Mouse (Mus musculus) hindbrain, embryonic 12.5 days (tissue): Measurements from ENCODE around the gene Usp32. TPM values are rescaled to one million over a fixed set of nuclear protein-coding genes. Genes with fewer than 3 reads are reported as not detected.

Experiments
- ATAC-seq: fragments of 200-750 bp; cut with Nextera tagmentation; 2 replicates; pipeline ENCODE4 v1.8.0; 2017; ENCODE audit warnings: moderate TSS enrichment; ENCODE audit not compliant: low FRiP score
- H3K27ac ChIP-seq: fragments of 300-500 bp; sonication (generic); 2 replicates; pipeline ENCODE4 v1.5.1; 2016; ENCODE audit warnings: mild to moderate bottlenecking
- H3K27me3 ChIP-seq: fragments of 300-500 bp; sonication (generic); 2 replicates; pipeline ENCODE4 v1.6.1; 2016; ENCODE audit warnings: mild to moderate bottlenecking
- H3K36me3 ChIP-seq: fragments of 300-500 bp; sonication (generic); 2 replicates; pipeline ENCODE4 v1.6.1; 2016; ENCODE audit warnings: mild to moderate bottlenecking
- H3K4me1 ChIP-seq: fragments of 300-500 bp; sonication (generic); 2 replicates; pipeline ENCODE4 v1.6.1; 2016
- H3K4me2 ChIP-seq: fragments of 300-500 bp; sonication (generic); replicated peaks from 2 replicates; pipeline ENCODE4 v1.6.1; 2016; ENCODE audit warnings: mild to moderate bottlenecking
- H3K4me3 ChIP-seq: fragments of 300-500 bp; sonication (generic); 2 replicates; pipeline ENCODE4 v1.5.1; 2016; ENCODE audit warnings: mild to moderate bottlenecking
- H3K9ac ChIP-seq: fragments of 300-500 bp; sonication (generic); 2 replicates; pipeline ENCODE4 v1.6.1; 2016; ENCODE audit warnings: mild to moderate bottlenecking, moderate library complexity
- H3K9me3 ChIP-seq: fragments of 300-500 bp; sonication (generic); replicated peaks from 2 replicates; pipeline ENCODE4 v1.6.1; 2016; ENCODE audit warnings: mild to moderate bottlenecking
- WGBS: fragments of 180-500 bp; shearing (Covaris S2); methylation state at CpG from one replicate; pipeline ENCODE4 v1.1.7; 2016; 5-methylcytosine and 5-hydroxymethylcytosine counted together
- polyA plus RNA-seq: library from polyadenylated mRNA; unstranded; fragments of >200 nt; fragmentation: Nextera tagmentation; extraction: Ambion mirVana; gene quantifications from 2 replicates; pipeline ENCODE4 v1.2.1, GENCODE M21; 2016

Gene Usp32
- polyA plus RNA-seq, 1 experiment from 2014 or later = 11.4 TPM

DNA sequence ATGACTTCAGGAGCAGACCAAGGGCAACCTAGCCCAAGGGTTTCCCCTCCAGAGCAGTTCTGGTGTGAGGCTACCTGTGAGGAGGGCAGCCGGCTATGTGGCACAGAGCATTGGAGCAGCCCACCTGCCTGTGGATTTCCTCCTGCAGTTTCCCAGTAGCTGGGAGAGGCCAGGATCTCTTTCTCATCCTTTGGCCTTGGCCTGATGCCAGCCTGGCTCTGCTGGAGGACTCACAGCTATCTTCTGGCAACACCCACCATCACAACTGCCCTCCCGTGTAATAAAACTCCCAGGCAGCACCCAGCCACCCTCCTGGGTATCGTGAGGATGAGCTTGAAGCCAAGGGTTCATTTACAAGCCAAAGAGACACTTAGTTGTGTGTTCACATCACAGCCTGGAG, 167.9 kb downstream of the Usp32 start:
- WGBS = 75% methylated on average over 3 of the region's 3 CpGs
- Histone ChIP-seq H3K36me3 (no peaks in the 10 kb centered on the region), H3K4me3 (no peak overlapping the region), H3K27me3 (no peaks in the 10 kb centered on the region), H3K9me3 (no peaks in the 10 kb centered on the region), H3K4me2 (no peak overlapping the region), H3K4me1 (peaks cover 8% of the 10 kb centered on the region), H3K9ac (no peak overlapping the region), H3K27ac (no peak overlapping the region)
- ATAC-seq = no peak

DNA sequence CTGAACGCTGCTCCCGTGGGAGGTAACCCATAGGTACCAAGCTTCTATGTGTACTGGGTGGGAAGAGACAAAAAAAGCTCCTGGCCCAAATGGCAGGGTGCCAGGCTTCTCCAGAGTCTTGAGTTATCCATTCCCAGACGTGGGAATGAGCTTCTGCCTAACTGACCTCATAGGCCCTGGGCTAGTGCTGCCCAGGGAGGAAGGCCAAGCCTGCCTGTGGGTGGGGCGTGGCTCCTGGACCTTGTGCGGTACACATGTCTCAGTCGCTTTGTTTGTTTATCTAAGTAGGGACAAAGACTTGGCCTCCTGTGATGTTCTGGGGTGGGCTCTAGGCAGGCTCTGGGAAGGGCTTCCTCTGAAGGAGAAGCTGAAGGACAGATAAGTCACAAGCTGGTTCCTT, 171.2 kb downstream of the Usp32 start:
- H3K9me3 ChIP-seq = no peaks in the 10 kb centered on the region
- H3K4me1 ChIP-seq = peaks cover 14% of the 10 kb centered on the region
- H3K27ac ChIP-seq = no peak overlapping the region
- H3K9ac ChIP-seq = no peak overlapping the region
- no peak overlapping the region for H3K4me3 ChIP-seq
- no peaks in the 10 kb centered on the region for H3K36me3 ChIP-seq
- no peak overlapping the region for H3K4me2 ChIP-seq
- WGBS = 57% methylated on average over 6 of the region's 6 CpGs
- H3K27me3 ChIP-seq = no peaks in the 10 kb centered on the region
- no peak for ATAC-seq

DNA sequence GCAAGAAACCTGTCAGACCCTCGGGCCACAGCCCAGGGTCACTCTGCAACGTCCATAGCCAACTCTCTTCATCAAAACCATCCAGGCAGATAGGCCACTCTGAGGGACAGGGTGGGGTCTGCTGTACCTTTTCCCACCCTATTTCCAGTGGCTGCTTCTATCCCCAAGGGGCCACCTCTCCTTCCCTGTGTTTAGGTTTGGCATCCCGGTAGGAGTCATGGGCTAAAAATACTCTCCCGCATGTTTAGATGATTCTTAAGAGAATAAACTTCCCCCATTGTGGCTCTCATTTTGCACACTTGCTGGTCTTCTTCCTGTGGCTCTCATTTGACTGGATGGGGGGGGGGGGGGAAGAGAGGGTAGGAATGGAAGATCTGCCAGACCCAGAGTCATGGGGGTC, 171.7 kb downstream of the Usp32 start:
- Histone ChIP-seq H3K4me2 (no peak overlapping the region), H3K4me1 (peaks cover 14% of the 10 kb centered on the region)

DNA sequence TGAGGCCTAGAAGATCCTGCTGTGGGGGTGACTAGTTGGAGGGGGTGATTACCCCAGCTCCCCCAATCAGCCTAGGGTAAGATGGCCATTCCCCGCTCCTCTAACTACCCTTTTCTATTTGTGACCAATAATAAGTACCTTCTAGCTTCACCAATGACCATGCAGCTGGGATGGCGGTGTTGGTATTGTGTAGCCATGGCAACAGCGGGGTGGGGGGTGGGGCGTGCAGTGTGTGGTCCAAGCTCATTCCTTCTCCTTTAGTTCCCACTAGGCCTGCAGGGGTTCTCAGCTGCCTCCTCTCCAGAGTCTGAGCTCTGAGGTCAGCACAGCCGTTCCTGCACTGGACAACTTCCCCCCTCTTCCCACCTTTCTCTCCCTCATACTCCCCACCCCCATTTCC, 172.8 kb downstream of the Usp32 start:
- whole genome bisulfite sequencing = 9% methylated on average over 5 of the region's 5 CpGs
- H3K9me3 ChIP-seq = no peaks in the 10 kb centered on the region
- no peak overlapping the region for H3K4me3 ChIP-seq
- peaks cover 14% of the 10 kb centered on the region for H3K4me1 ChIP-seq
- no peak overlapping the region for H3K4me2 ChIP-seq
- no peak overlapping the region for H3K27ac ChIP-seq
- ATAC-seq = peak; percentile 66; the same call in 1 of the 2 replicates
- H3K9ac ChIP-seq = no peak overlapping the region
- H3K36me3 ChIP-seq = no peaks in the 10 kb centered on the region
- H3K27me3 ChIP-seq = no peaks in the 10 kb centered on the region

More for the DNA sequence above, 171.7 kb downstream of the Usp32 start:
- WGBS = 80% methylated on average over 4 of the region's 4 CpGs
- no peaks in the 10 kb centered on the region for H3K27me3 ChIP-seq
- H3K36me3 ChIP-seq = no peaks in the 10 kb centered on the region
- H3K9me3 ChIP-seq = no peaks in the 10 kb centered on the region
- no peak overlapping the region for H3K9ac ChIP-seq
- H3K27ac ChIP-seq = no peak overlapping the region
- no peak overlapping the region for H3K4me3 ChIP-seq
- ATAC-seq = no peak

DNA sequence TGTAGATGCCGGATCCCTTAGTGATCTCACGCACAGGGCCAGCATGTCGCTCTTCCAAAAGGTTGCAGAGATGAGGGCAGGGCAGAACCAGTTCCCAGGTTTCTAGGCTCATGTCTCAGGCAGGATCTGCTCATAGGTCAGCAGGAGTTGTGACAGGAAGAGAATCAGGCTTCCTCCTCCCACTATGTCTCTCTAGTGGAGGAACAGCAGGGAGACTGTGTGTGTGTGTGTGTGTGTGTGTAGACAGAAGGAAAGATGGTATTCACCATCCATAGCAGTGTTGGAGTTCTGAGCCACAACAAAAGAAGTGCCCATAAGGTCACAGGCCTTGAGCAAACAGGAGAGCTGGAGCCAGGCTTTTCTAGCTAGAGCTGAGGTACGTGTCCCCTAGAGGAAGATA, 173.3 kb downstream of the Usp32 start:
- Histone ChIP-seq H3K27me3 (no peaks in the 10 kb centered on the region), H3K9me3 (no peaks in the 10 kb centered on the region), H3K9ac (no peak overlapping the region), H3K27ac (0 out of 2 replicates have a peak overlapping the region, but pooled peaks have one; percentile 4), H3K36me3 (no peaks in the 10 kb centered on the region), H3K4me2 (no peak overlapping the region), H3K4me1 (peaks cover 14% of the 10 kb centered on the region), H3K4me3 (no peak overlapping the region)
- WGBS = 40% methylated on average over 4 of the region's 4 CpGs
- ATAC-seq = no peak

DNA sequence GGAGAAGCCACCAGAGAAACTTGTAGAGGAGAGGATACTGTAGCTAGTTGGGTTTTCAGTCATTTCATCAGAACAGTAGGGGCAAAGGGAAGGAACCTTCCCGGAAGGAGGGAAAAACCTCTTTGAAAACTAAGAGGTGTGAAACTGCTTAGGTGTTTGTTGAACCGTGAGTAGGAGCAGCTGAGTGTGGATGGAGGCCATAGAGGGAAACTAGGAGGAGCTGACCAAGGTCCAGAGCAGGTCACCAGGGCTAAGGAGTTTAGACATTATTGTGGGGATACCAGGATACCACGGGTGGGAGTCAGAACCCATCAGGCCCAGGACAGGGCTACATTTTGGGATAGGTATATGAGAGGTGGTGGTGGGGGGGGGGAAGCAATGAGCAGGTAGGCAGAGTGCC, 176.4 kb downstream of the Usp32 start:
- 86% methylated on average over 3 of the region's 3 CpGs for WGBS
- no peaks in the 10 kb centered on the region for H3K36me3 ChIP-seq
- no peak overlapping the region for H3K27ac ChIP-seq
- H3K27me3 ChIP-seq = peaks cover 25% of the 10 kb centered on the region
- H3K9me3 ChIP-seq = no peaks in the 10 kb centered on the region
- H3K4me2 ChIP-seq = no peak overlapping the region
- H3K9ac ChIP-seq = no peak overlapping the region
- peaks cover 23% of the 10 kb centered on the region for H3K4me1 ChIP-seq
- no peak overlapping the region for H3K4me3 ChIP-seq
- ATAC-seq = no peak

DNA sequence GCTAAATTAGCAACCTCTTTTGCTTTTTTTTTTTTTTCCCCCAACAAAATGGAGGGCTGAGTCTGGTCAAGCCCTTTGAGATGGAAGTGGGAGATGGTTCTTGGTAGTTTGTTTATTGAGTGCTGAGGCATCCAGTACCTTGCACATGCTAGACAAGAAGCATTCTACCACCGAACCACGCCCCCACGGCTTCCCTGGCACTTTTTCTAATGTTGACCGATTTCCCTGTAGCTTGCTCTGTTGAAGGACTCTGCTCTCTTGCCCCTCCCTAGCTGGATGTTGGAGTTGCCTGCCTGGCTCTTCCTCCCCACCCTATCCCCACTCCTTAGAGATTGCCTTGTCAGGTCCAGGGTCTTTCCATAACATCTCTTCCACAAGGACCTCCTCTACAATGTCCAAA, 177.4 kb downstream of the Usp32 start:
- Histone ChIP-seq H3K4me1 (peaks cover 27% of the 10 kb centered on the region), H3K36me3 (no peaks in the 10 kb centered on the region), H3K27me3 (peaks cover 35% of the 10 kb centered on the region), H3K4me3 (no peak overlapping the region), H3K9ac (no peak overlapping the region), H3K9me3 (no peaks in the 10 kb centered on the region), H3K4me2 (no peak overlapping the region), H3K27ac (no peak overlapping the region)
- ATAC-seq = no peak
- 90% methylated on average over 4 of the region's 4 CpGs for WGBS

DNA sequence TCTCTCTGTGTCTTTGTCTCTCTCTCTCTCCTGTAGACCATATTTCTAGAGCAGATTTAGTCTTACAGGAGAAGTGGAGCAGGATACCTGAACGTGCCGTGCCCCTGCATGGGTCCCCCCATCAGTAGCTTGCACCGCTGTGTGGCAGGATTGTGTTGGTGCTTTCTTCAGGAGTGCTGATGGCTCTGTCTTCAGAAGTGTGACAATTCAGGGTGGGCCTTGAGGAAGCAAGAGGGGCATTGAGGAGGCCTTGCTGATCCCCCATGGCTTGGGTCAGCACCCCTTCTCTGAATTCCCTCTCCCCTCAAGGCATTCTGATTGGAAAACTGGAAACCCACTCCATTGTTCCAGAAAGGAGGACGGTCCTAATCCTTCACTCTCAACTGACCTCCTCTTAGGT, 178.4 kb downstream of the Usp32 start:
- Histone ChIP-seq H3K9me3 (no peaks in the 10 kb centered on the region), H3K9ac (no peak overlapping the region), H3K4me2 (no peak overlapping the region), H3K36me3 (no peaks in the 10 kb centered on the region), H3K4me3 (no peak overlapping the region), H3K4me1 (peaks cover 20% of the 10 kb centered on the region), H3K27ac (no peak overlapping the region), H3K27me3 (peaks cover 45% of the 10 kb centered on the region)
- 93% methylated on average over 4 of the region's 4 CpGs for WGBS
- no peak for ATAC-seq

DNA sequence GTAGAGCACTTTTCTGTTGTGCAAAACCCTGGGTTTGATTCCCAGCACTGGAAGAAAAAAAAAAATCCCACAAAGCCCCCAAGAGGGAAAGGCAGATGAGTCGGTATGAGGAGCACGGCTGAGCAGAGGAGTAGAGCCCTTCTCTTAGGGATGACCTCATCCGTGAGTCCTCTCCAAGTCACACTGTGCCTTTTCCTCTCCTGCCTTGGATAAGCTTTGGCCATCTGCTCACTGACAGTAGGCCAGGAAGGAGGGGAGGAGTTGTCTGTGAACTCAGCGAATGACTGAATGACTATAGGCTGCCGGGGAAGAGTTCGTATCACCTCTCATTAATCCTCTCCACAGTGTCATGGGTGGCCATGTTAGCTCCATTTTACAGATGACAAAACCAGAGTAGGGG, 179.2 kb downstream of the Usp32 start:
- no peak overlapping the region for H3K27ac ChIP-seq
- 73% methylated on average over 6 of the region's 6 CpGs for WGBS
- no peaks in the 10 kb centered on the region for H3K9me3 ChIP-seq
- H3K27me3 ChIP-seq = peaks cover 53% of the 10 kb centered on the region
- H3K4me2 ChIP-seq = no peak overlapping the region
- no peak for ATAC-seq
- H3K4me1 ChIP-seq = peaks cover 19% of the 10 kb centered on the region
- no peak overlapping the region for H3K9ac ChIP-seq
- no peak overlapping the region for H3K4me3 ChIP-seq
- H3K36me3 ChIP-seq = no peaks in the 10 kb centered on the region

DNA sequence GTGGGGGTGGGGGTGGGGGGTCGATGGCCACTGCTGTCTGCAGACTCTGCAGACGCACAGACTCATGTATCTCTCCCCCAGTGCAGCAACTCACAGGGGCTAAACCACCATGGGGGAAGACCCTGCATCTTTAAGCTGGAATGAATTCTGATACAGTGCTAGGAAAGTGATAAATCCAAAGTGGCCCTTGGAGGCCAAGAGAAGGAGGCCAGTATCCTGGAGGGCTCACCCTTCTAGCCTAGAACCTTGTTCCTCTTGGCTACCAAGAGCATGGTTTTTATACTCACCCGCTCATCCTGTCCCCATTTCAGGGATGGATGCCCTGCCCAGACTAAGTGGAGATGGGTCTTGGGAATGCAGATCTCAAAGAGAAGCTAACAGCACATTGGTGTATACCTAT, 179.7 kb downstream of the Usp32 start:
- H3K27ac ChIP-seq = no peak overlapping the region
- H3K4me2 ChIP-seq = no peak overlapping the region
- H3K36me3 ChIP-seq = no peaks in the 10 kb centered on the region
- no peak overlapping the region for H3K4me3 ChIP-seq
- WGBS = 30% methylated on average over 3 of the region's 3 CpGs
- H3K4me1 ChIP-seq = peaks cover 19% of the 10 kb centered on the region
- no peak overlapping the region for H3K9ac ChIP-seq
- no peaks in the 10 kb centered on the region for H3K9me3 ChIP-seq
- ATAC-seq = no peak
- peaks cover 55% of the 10 kb centered on the region for H3K27me3 ChIP-seq

DNA sequence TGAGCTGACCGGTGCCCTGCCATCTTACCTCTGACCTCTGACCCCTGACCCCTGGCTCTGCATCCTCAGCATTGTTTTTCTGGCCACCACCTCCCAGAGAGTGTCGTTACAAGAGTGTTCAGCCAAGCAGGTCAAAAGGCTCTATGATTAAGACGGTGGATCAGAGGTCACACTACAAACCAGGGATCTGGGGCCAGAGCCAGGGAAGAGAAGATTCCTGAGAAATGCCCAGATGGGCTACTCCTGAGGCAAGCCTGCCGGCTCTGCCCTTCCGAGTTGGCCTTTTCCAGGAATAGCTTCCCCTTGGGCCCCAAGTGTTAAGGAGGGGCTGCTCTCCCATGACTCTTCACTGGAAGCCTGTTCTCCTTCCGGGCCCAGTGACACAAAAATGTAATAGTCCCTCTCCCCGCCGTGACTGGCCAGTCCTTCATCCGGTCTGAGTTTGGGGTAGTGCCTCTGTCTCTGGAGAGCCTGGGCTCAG, 180.2 kb downstream of the Usp32 start:
- no peak overlapping the region for H3K4me3 ChIP-seq

DNA sequence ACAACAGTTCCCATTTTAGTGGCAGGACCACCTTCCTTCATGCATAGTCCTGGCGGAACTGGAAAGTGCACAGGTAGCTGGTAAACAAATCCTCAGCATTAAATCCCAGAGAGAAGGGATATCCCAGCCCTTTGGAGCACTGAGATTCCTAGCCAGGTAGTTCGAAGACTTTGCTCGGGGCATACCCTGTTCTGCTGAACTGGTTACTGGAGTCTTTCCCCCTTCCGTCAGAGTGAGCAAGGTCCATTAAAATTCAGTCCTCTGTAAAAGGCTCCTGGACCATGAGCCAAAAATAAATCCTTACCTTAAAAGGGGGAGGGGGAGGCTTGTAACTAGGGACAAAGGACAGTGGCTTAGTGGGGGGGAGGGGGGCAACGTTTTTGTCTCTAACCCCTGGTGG, 180.8 kb downstream of the Usp32 start:
- Histone ChIP-seq H3K4me2 (no peak overlapping the region), H3K27me3 (peaks cover 58% of the 10 kb centered on the region), H3K4me3 (no peak overlapping the region), H3K9me3 (no peaks in the 10 kb centered on the region), H3K9ac (no peak overlapping the region), H3K36me3 (no peaks in the 10 kb centered on the region), H3K27ac (no peak overlapping the region), H3K4me1 (peaks cover 19% of the 10 kb centered on the region)
- WGBS = 32% methylated on average over 5 of the region's 5 CpGs
- no peak for ATAC-seq

More for the DNA sequence above, 180.2 kb downstream of the Usp32 start:
- Histone ChIP-seq H3K36me3 (no peaks in the 10 kb centered on the region), H3K4me2 (no peak overlapping the region), H3K27ac (no peak overlapping the region), H3K4me1 (peaks cover 19% of the 10 kb centered on the region), H3K9ac (no peak overlapping the region), H3K27me3 (peaks cover 58% of the 10 kb centered on the region), H3K9me3 (no peaks in the 10 kb centered on the region)
- ATAC-seq = no peak
- WGBS = 0% methylated on average over 9 of the region's 9 CpGs

DNA sequence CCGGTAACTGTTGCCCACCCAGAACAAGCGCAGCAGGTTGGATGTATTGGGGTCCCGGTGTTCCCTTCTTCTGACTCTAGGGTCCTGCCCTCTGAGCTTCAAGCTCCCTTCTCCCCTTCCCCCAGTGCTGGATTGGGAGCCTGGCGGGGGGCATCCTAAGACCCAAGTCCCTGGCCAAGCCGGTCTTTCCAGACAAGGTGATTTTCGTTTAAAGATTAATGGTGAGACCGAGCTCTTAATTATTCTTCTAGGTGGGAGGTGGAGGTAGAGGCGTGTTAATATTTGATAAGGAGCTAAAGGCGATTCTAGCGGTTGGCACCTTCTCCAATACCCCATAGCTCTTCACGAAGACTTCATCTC, 181.7 kb downstream of the Usp32 start:
- Histone ChIP-seq H3K9ac (no peak overlapping the region), H3K4me1 (peaks cover 19% of the 10 kb centered on the region), H3K36me3 (no peaks in the 10 kb centered on the region), H3K9me3 (no peaks in the 10 kb centered on the region), H3K4me2 (peak overlapping the region; percentile 54), H3K27ac (no peak overlapping the region), H3K27me3 (peaks cover 60% of the 10 kb centered on the region), H3K4me3 (peak overlapping the region; percentile 33)
- 3% methylated on average over 11 of the region's 11 CpGs for WGBS
- no peak for ATAC-seq
